Comparison of ENCODE assay signal across 8 mouse cellular contexts in the genomic region with DNA sequence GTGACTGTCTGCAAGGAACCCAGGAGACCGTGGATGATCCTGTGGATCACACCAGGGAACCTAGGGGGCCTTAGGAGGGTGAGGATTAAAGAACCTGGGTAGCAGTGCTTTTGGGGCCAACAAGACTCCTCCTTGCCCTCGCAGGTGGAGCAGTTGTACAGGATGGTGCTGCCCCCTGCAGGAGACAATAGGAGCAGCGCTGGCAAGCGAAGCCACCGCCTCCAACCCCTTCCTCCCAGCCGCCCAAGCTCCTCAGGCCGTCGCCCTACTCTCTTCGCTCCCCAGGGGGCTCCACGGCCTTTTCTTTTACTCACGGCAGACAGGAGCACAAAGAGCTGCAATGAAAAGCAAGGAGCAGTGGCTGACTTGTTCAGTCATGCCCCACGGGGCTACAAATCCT. TPM values are rescaled to one million over a fixed set of nuclear protein-coding genes. Genes with fewer than 3 reads are reported as not detected.
DNase-seq lines count a peak whose midpoint lies in the region; ATAC-seq and TF ChIP-seq lines count a peak whose summit lies in the region.

No protein-coding gene starts in this region.

- DNase-seq in CD4-positive helper T cell, adult 2 months (ENCODE audit: low read depth, low spot score): peak; percentile 88
- DNase-seq in brain, adult 2 months (ENCODE audit: low read depth, low spot score): peak; percentile 86
- DNase-seq in kidney, postnatal 14 days: peak; percentile 90

- TF ChIP-seq POLR2A in testis, adult 2 months (IDR thresholded peaks at IDR 0.05; ENCODE audit: control insufficient read depth, low read depth, low read length): no peak

- peak; percentile 94 for TF ChIP-seq CTCF in testis, adult 2 months (IDR thresholded peaks at IDR 0.05; ENCODE audit: control insufficient read depth, insufficient read depth, insufficient replicate concordance, low read depth, low read length)

- peaks cover 19 to 31% of the 10 kb centered on the region in 2 experiments for H3K4me1 ChIP-seq in heart, embryonic 14.5 days (ENCODE audit: control insufficient read depth in 2 of 2, insufficient read depth in 2 of 2, low read length in 2 of 2)
- H3K4me1 ChIP-seq in liver, embryonic 16.5 days (ENCODE audit: control insufficient read depth, low read depth, low read length): peaks cover 65% of the 10 kb centered on the region
- H3K4me1 ChIP-seq in neural tube, embryonic 13.5 days (replicated peaks): peaks cover 40% of the 10 kb centered on the region
- peaks cover 32% of the 10 kb centered on the region for H3K4me1 ChIP-seq in testis, adult 2 months (ENCODE audit: control insufficient read depth, insufficient read depth, low read length)

- H3K9ac ChIP-seq in heart, embryonic 14.5 days (ENCODE audit: low read length): peak overlapping the region; percentile 31; the same call in 1 of the 2 replicates
- H3K9ac ChIP-seq in liver, embryonic 16.5 days (ENCODE audit: low read depth, low read length): peak overlapping the region; percentile 4; the same call in 1 of the 2 replicates
- H3K9ac ChIP-seq in neural tube, embryonic 13.5 days: 0 out of 2 replicates have a peak overlapping the region, but pooled peaks have one; percentile 4

- no peaks in the 10 kb centered on the region for H3K9me3 ChIP-seq in heart, embryonic 14.5 days (ENCODE audit: control insufficient read depth, low read length)
- no peaks in the 10 kb centered on the region for H3K9me3 ChIP-seq in liver, embryonic 16.5 days (replicated peaks; ENCODE audit: control insufficient read depth, low read length)
- H3K9me3 ChIP-seq in neural tube, embryonic 13.5 days: no peaks in the 10 kb centered on the region

- WGBS in heart, embryonic 14.5 days: 3% methylated on average over 11 of the region's 12 CpGs
- 2% methylated on average over 12 of the region's 12 CpGs for WGBS in liver, embryonic 16.5 days (ENCODE audit: insufficient replicate concordance)
- WGBS in neural tube, embryonic 13.5 days: 2% methylated on average over 12 of the region's 12 CpGs

- no peaks in the 10 kb centered on the region for H3K36me3 ChIP-seq in heart, embryonic 14.5 days (ENCODE audit: control insufficient read depth, insufficient read depth, low read length)
- H3K36me3 ChIP-seq in liver, embryonic 16.5 days (ENCODE audit: control insufficient read depth, insufficient read depth): no peaks in the 10 kb centered on the region
- no peaks in the 10 kb centered on the region for H3K36me3 ChIP-seq in neural tube, embryonic 13.5 days
- H3K36me3 ChIP-seq in testis, adult 2 months (ENCODE audit: control insufficient read depth, insufficient read depth, low read length): no peaks in the 10 kb centered on the region

- peak overlapping the region; percentile 62 to 73 for H3K27ac ChIP-seq in heart, embryonic 14.5 days (replicated peaks in 1 of 2; ENCODE audit: control insufficient read depth in 1 of 2, insufficient read depth in 1 of 2, low read depth in 2 of 2, low read length in 2 of 2)
- no peak overlapping the region for H3K27ac ChIP-seq in liver, embryonic 16.5 days (ENCODE audit: low read length)
- no peak overlapping the region for H3K27ac ChIP-seq in neural tube, embryonic 13.5 days (replicated peaks)
- no peak overlapping the region for H3K27ac ChIP-seq in testis, adult 2 months (ENCODE audit: control insufficient read depth, insufficient read depth, low read depth, low read length)

- H3K4me3 ChIP-seq in heart, embryonic 14.5 days (ENCODE audit: control insufficient read depth in 1 of 2, insufficient read depth in 1 of 2, low read depth in 1 of 2, low read length in 2 of 2): no peak overlapping the region
- H3K4me3 ChIP-seq in liver, embryonic 16.5 days (ENCODE audit: low read depth, low read length): no peak overlapping the region
- peak overlapping the region; percentile 15; the same call in 1 of the 2 replicates for H3K4me3 ChIP-seq in neural tube, embryonic 13.5 days
- H3K4me3 ChIP-seq in testis, adult 2 months (ENCODE audit: control insufficient read depth, low read depth, low read length): peak overlapping the region; percentile 81

- H3K27me3 ChIP-seq in heart, embryonic 14.5 days (ENCODE audit: control insufficient read depth, insufficient read depth, low read length): no peaks in the 10 kb centered on the region
- H3K27me3 ChIP-seq in liver, embryonic 16.5 days (ENCODE audit: control insufficient read depth, insufficient read depth, low read depth, low read length): no peaks in the 10 kb centered on the region
- peaks cover 11% of the 10 kb centered on the region for H3K27me3 ChIP-seq in neural tube, embryonic 13.5 days
- H3K27me3 ChIP-seq in testis, adult 2 months (ENCODE audit: control insufficient read depth, insufficient read depth, low read length): no peaks in the 10 kb centered on the region

- peak overlapping the region; percentile 53 for H3K4me2 ChIP-seq in heart, embryonic 14.5 days (ENCODE audit: low read length)
- H3K4me2 ChIP-seq in liver, embryonic 16.5 days (ENCODE audit: low read depth, low read length): 0 out of 2 replicates have a peak overlapping the region, but pooled peaks have one; percentile 14
- H3K4me2 ChIP-seq in neural tube, embryonic 13.5 days: peak overlapping the region; percentile 39

- peak; percentile 78 for ATAC-seq in erythroid progenitor cell, adult 5-6 weeks (replicated peaks; ENCODE audit: low FRiP score, poor library complexity, severe bottlenecking)
- no peak; the same call in 1 of the 2 replicates for ATAC-seq in heart, embryonic 14.5 days (ENCODE audit: insufficient number of reproducible peaks, insufficient read depth, low FRiP score, low read depth)
- peak; percentile 35; the same call in 1 of the 2 replicates for ATAC-seq in liver, embryonic 16.5 days (ENCODE audit: low read depth)
- ATAC-seq in neural tube, embryonic 13.5 days (ENCODE audit: low read depth): peak; percentile 5; the same call in 1 of the 2 replicates

RNA-seq across cellular contexts. Expression of gene Tmem95, which starts 1.0 kb away (rescaled TPM):
- total RNA-seq in erythroid progenitor cell, adult 5-6 weeks (2015; ENCODE audit: low replicate concordance): not detected in 2 replicates
- total RNA-seq in erythroid progenitor cell, adult 5-6 weeks (2017; ENCODE audit: low replicate concordance): not detected in 2 replicates
- polyA plus RNA-seq in heart, embryonic 14.5 days (2014; fragmentation: Nextera tagmentation; extraction: Ambion mirVana): not detected in 2 replicates
- not detected in 2 replicates for polyA plus RNA-seq in liver, embryonic 16.5 days (2015; fragmentation: Nextera tagmentation; extraction: Ambion mirVana)
- polyA plus RNA-seq in neural tube, embryonic 13.5 days (2015; fragmentation: Nextera tagmentation; extraction: Ambion mirVana): not detected in 2 replicates
- 20.8 and 27.5 TPM in 2 replicates for polyA plus RNA-seq in testis, adult 2 months (2012; rRNA removed)

RNA-seq across cellular contexts. Expression of gene Kctd11, which starts 4.3 kb away (rescaled TPM):
- 0.72 and 0.84 TPM in 2 replicates for total RNA-seq in erythroid progenitor cell, adult 5-6 weeks (2015; ENCODE audit: low replicate concordance)
- total RNA-seq in erythroid progenitor cell, adult 5-6 weeks (2017; ENCODE audit: low replicate concordance): 0.13 TPM in 1 of 2 replicates, not detected in the other
- 2.6 and 2.8 TPM in 2 replicates for polyA plus RNA-seq in heart, embryonic 14.5 days (2014; fragmentation: Nextera tagmentation; extraction: Ambion mirVana)
- 1.3 and 1.4 TPM in 2 replicates for polyA plus RNA-seq in liver, embryonic 16.5 days (2015; fragmentation: Nextera tagmentation; extraction: Ambion mirVana)
- 2.0 and 3.3 TPM in 2 replicates for polyA plus RNA-seq in neural tube, embryonic 13.5 days (2015; fragmentation: Nextera tagmentation; extraction: Ambion mirVana)
- polyA plus RNA-seq in testis, adult 2 months (2012; rRNA removed): 0.47 and 0.69 TPM in 2 replicates

RNA-seq across cellular contexts. Expression of gene Tnk1, which starts 18.3 kb away (rescaled TPM):
- total RNA-seq in erythroid progenitor cell, adult 5-6 weeks (2015; ENCODE audit: low replicate concordance): 5.9 and 6.8 TPM in 2 replicates
- total RNA-seq in erythroid progenitor cell, adult 5-6 weeks (2017; ENCODE audit: low replicate concordance): 7.3 and 8.1 TPM in 2 replicates
- 0.15 TPM in 1 of 2 replicates, not detected in the other for polyA plus RNA-seq in heart, embryonic 14.5 days (2014; fragmentation: Nextera tagmentation; extraction: Ambion mirVana)
- polyA plus RNA-seq in liver, embryonic 16.5 days (2015; fragmentation: Nextera tagmentation; extraction: Ambion mirVana): 0.74 and 0.96 TPM in 2 replicates
- 0.29 and 0.51 TPM in 2 replicates for polyA plus RNA-seq in neural tube, embryonic 13.5 days (2015; fragmentation: Nextera tagmentation; extraction: Ambion mirVana)
- polyA plus RNA-seq in testis, adult 2 months (2012; rRNA removed): 1.6 and 1.9 TPM in 2 replicates

RNA-seq across cellular contexts. Expression of gene Acap1, which starts 18.5 kb away (rescaled TPM):
- total RNA-seq in erythroid progenitor cell, adult 5-6 weeks (2015; ENCODE audit: low replicate concordance): 9.4 and 12.6 TPM in 2 replicates
- total RNA-seq in erythroid progenitor cell, adult 5-6 weeks (2017; ENCODE audit: low replicate concordance): 8.5 and 11.6 TPM in 2 replicates
- 3.6 and 3.8 TPM in 2 replicates for polyA plus RNA-seq in heart, embryonic 14.5 days (2014; fragmentation: Nextera tagmentation; extraction: Ambion mirVana)
- 6.5 and 6.8 TPM in 2 replicates for polyA plus RNA-seq in liver, embryonic 16.5 days (2015; fragmentation: Nextera tagmentation; extraction: Ambion mirVana)
- 0.28 and 0.80 TPM in 2 replicates for polyA plus RNA-seq in neural tube, embryonic 13.5 days (2015; fragmentation: Nextera tagmentation; extraction: Ambion mirVana)
- 4.0 and 4.9 TPM in 2 replicates for polyA plus RNA-seq in testis, adult 2 months (2012; rRNA removed)

RNA-seq across cellular contexts. Expression of gene 2810408A11Rik, which starts 23.9 kb away (rescaled TPM):
- 2.5 TPM in 1 of 2 replicates, not detected in the other for total RNA-seq in erythroid progenitor cell, adult 5-6 weeks (2015; ENCODE audit: low replicate concordance)
- 0.51 TPM in 1 of 2 replicates, not detected in the other for total RNA-seq in erythroid progenitor cell, adult 5-6 weeks (2017; ENCODE audit: low replicate concordance)
- 4.5 and 5.1 TPM in 2 replicates for polyA plus RNA-seq in heart, embryonic 14.5 days (2014; fragmentation: Nextera tagmentation; extraction: Ambion mirVana)
- polyA plus RNA-seq in liver, embryonic 16.5 days (2015; fragmentation: Nextera tagmentation; extraction: Ambion mirVana): 0.46 and 0.76 TPM in 2 replicates
- polyA plus RNA-seq in neural tube, embryonic 13.5 days (2015; fragmentation: Nextera tagmentation; extraction: Ambion mirVana): 10.9 and 11.7 TPM in 2 replicates
- 124 and 125 TPM in 2 replicates for polyA plus RNA-seq in testis, adult 2 months (2012; rRNA removed)

Comparison
In these comparisons a context has a peak if more than half of its experiments do, and no peak if none do; other contexts are left out.
1. H3K27ac ChIP-seq: peak in heart, embryonic 14.5 days (2 of 2); none in liver, embryonic 16.5 days (single experiment), neural tube, embryonic 13.5 days (single experiment) and testis, adult 2 months (single experiment).
2. H3K4me3 ChIP-seq: peak in neural tube, embryonic 13.5 days (single experiment) and testis, adult 2 months (single experiment); none in heart, embryonic 14.5 days (0 of 2) and liver, embryonic 16.5 days (single experiment).
3. RNA of gene Tmem95, which starts 1.0 kb away (polyA plus RNA-seq): 20.8 to 27.5 TPM in testis, adult 2 months; not detected in heart, embryonic 14.5 days, not detected in liver, embryonic 16.5 days and not detected in neural tube, embryonic 13.5 days; every median in the first group is over 10 times any median in the second.
4. Peak in every context shown above with its lines, with median percentiles within 50 percentile points of each other: DNase-seq, H3K4me2 ChIP-seq and H3K9ac ChIP-seq.